Mouse (Mus musculus) lung, embryonic 16.5 days (tissue): ENCODE results near the gene Bach2. TPM values are rescaled to one million over a fixed set of nuclear protein-coding genes. Genes with fewer than 3 reads are reported as not detected.

ENCODE experiments used
- ATAC-seq: fragments of 200-750 bp; cut with Nextera tagmentation; 2 replicates; pipeline ENCODE4 v1.8.0; 2017; ENCODE audit warnings: low read depth, mild to moderate bottlenecking, moderate library complexity
- H3K27ac ChIP-seq: fragments of 300-500 bp; sonication (generic); 2 replicates; pipeline ENCODE4 v1.5.1; 2014; ENCODE audit warnings: mild to moderate bottlenecking, control low read depth, low read length
- H3K27me3 ChIP-seq: fragments of 300-500 bp; sonication (generic); 2 replicates; pipeline ENCODE4 v1.6.1; 2014; ENCODE audit warnings: low read depth, low read length, mixed read lengths; ENCODE audit not compliant: control insufficient read depth, insufficient read depth
- H3K36me3 ChIP-seq: fragments of 300-500 bp; sonication (generic); 2 replicates; pipeline ENCODE4 v1.6.1; 2014; ENCODE audit warnings: low read length; ENCODE audit not compliant: control insufficient read depth, insufficient read depth
- H3K4me1 ChIP-seq: fragments of 300-500 bp; sonication (generic); replicated peaks from 2 replicates; pipeline ENCODE4 v1.6.1; 2014; ENCODE audit warnings: low read length, mixed read lengths; ENCODE audit not compliant: control insufficient read depth, insufficient read depth
- H3K4me2 ChIP-seq: fragments of 300-500 bp; sonication (generic); 2 replicates; pipeline ENCODE4 v1.6.1; 2014; ENCODE audit warnings: low read depth, low read length, control low read depth
- H3K4me3 ChIP-seq: fragments of 300-500 bp; sonication (generic); 2 replicates; pipeline ENCODE4 v1.5.1; 2014; ENCODE audit warnings: mild to moderate bottlenecking, low read length, control low read depth
- H3K9ac ChIP-seq: fragments of 300-500 bp; sonication (generic); 2 replicates; pipeline ENCODE4 v1.6.1; 2014; ENCODE audit warnings: low read length, control low read depth
- H3K9me3 ChIP-seq: fragments of 300-500 bp; sonication (generic); 2 replicates; pipeline ENCODE4 v1.6.1; 2016; ENCODE audit warnings: low read length; ENCODE audit not compliant: control insufficient read depth
- WGBS: fragments of 180-500 bp; shearing (Covaris S2); extraction: QIAGEN DNeasy Blood & Tissue Kit; methylation state at CpG from one replicate; pipeline ENCODE4 v1.1.7; 2014; 5-methylcytosine and 5-hydroxymethylcytosine counted together
- polyA plus RNA-seq: library from polyadenylated mRNA; unstranded; fragments of >200 nt; fragmentation: Nextera tagmentation; extraction: Ambion mirVana; gene quantifications from 2 replicates; pipeline ENCODE4 v1.2.1, GENCODE M21; 2015

The Bach2 gene
- polyA plus RNA-seq, 1 experiment from 2014 or later, result 6.7 TPM

- ATAC-seq, result no peak
- H3K4me1 ChIP-seq, result peaks cover 4% of the 10 kb centered on the region; the same call in 1 of the 2 replicates
- H3K36me3 ChIP-seq, result no peaks in the 10 kb centered on the region
- H3K9ac ChIP-seq, result no peak overlapping the region
- H3K9me3 ChIP-seq, result no peaks in the 10 kb centered on the region
- no peak overlapping the region for H3K4me3 ChIP-seq
- 91% methylated on average over 2 of the region's 2 CpGs for WGBS
- no peak overlapping the region for H3K4me2 ChIP-seq
- H3K27me3 ChIP-seq, result no peaks in the 10 kb centered on the region
- no peak overlapping the region for H3K27ac ChIP-seq
These were observed 156.2 kb downstream of the Bach2 start for GRCm38 (mm10) chr4:32394850-32395249.

- H3K4me3 ChIP-seq, result no peak overlapping the region
- H3K27me3 ChIP-seq, result no peaks in the 10 kb centered on the region
- no peak overlapping the region for H3K4me2 ChIP-seq
- 73% methylated on average over 5 of the region's 5 CpGs for WGBS
- ATAC-seq, result no peak
- H3K9me3 ChIP-seq, result no peaks in the 10 kb centered on the region
- no peak overlapping the region for H3K27ac ChIP-seq
- peaks cover 25% of the 10 kb centered on the region for H3K4me1 ChIP-seq
- H3K9ac ChIP-seq, result no peak overlapping the region
- H3K36me3 ChIP-seq, result no peaks in the 10 kb centered on the region
These were observed 162.9 kb downstream of the Bach2 start for GRCm38 (mm10) chr4:32401459-32401858.

- no peak overlapping the region for H3K9ac ChIP-seq
- H3K4me1 ChIP-seq, result peaks cover 25% of the 10 kb centered on the region
- H3K4me2 ChIP-seq, result no peak overlapping the region
- H3K9me3 ChIP-seq, result no peaks in the 10 kb centered on the region
- no peaks in the 10 kb centered on the region for H3K36me3 ChIP-seq
- no peak for ATAC-seq
- WGBS, result 70% methylated on average over 5 of the region's 5 CpGs
- no peak overlapping the region for H3K4me3 ChIP-seq
- H3K27ac ChIP-seq, result no peak overlapping the region
- no peaks in the 10 kb centered on the region for H3K27me3 ChIP-seq
These were observed 164.9 kb downstream of the Bach2 start for GRCm38 (mm10) chr4:32403506-32403905.

- Histone ChIP-seq H3K4me2 (no peak overlapping the region), H3K9me3 (no peaks in the 10 kb centered on the region), H3K27ac (no peak overlapping the region), H3K27me3 (no peaks in the 10 kb centered on the region), H3K36me3 (no peaks in the 10 kb centered on the region), H3K9ac (no peak overlapping the region), H3K4me1 (peaks cover 23% of the 10 kb centered on the region), H3K4me3 (no peak overlapping the region)
- no peak for ATAC-seq
- 64% methylated on average over 17 of the region's 17 CpGs for WGBS
These were observed 166.7 kb downstream of the Bach2 start for GRCm38 (mm10) chr4:32405149-32405882.

- H3K4me1 ChIP-seq, result peaks cover 23% of the 10 kb centered on the region
- no peak for ATAC-seq
- no peaks in the 10 kb centered on the region for H3K9me3 ChIP-seq
- H3K27me3 ChIP-seq, result no peaks in the 10 kb centered on the region
- H3K9ac ChIP-seq, result no peak overlapping the region
- WGBS, result 89% methylated on average over 3 of the region's 3 CpGs
- no peak overlapping the region for H3K27ac ChIP-seq
- H3K4me2 ChIP-seq, result no peak overlapping the region
- H3K36me3 ChIP-seq, result no peaks in the 10 kb centered on the region
- no peak overlapping the region for H3K4me3 ChIP-seq
These were observed 167.4 kb downstream of the Bach2 start for GRCm38 (mm10) chr4:32405985-32406384.

GRCm38 (mm10) chr4:32408535-32408934, 169.9 kb downstream of the Bach2 start:
- Histone ChIP-seq H3K27ac (no peak overlapping the region), H3K27me3 (no peaks in the 10 kb centered on the region), H3K4me2 (no peak overlapping the region), H3K9ac (no peak overlapping the region), H3K9me3 (no peaks in the 10 kb centered on the region), H3K36me3 (no peaks in the 10 kb centered on the region), H3K4me3 (no peak overlapping the region), H3K4me1 (peaks cover 16% of the 10 kb centered on the region)
- no peak for ATAC-seq
- 91% methylated on average over 8 of the region's 8 CpGs for WGBS

GRCm38 (mm10) chr4:32409116-32409880, 170.7 kb downstream of the Bach2 start:
- Histone ChIP-seq H3K27ac (no peak overlapping the region), H3K9me3 (no peaks in the 10 kb centered on the region), H3K4me3 (no peak overlapping the region), H3K4me1 (peaks cover 12% of the 10 kb centered on the region), H3K27me3 (no peaks in the 10 kb centered on the region), H3K9ac (no peak overlapping the region), H3K4me2 (no peak overlapping the region), H3K36me3 (no peaks in the 10 kb centered on the region)
- WGBS, result 72% methylated on average over 9 of the region's 9 CpGs
- 0 out of 2 replicates have a peak, but pooled peaks have one; percentile 36 for ATAC-seq

- Histone ChIP-seq H3K27ac (no peak overlapping the region), H3K27me3 (no peaks in the 10 kb centered on the region), H3K36me3 (no peaks in the 10 kb centered on the region), H3K4me2 (no peak overlapping the region), H3K9ac (no peak overlapping the region), H3K9me3 (no peaks in the 10 kb centered on the region), H3K4me1 (0 out of 2 replicates have a peak, but pooled peaks cover 4% of the 10 kb centered on the region), H3K4me3 (no peak overlapping the region)
- ATAC-seq, result no peak
- WGBS, result 64% methylated on average over 7 of the region's 7 CpGs
These were observed 174.5 kb downstream of the Bach2 start for GRCm38 (mm10) chr4:32413063-32413462.

- 69% methylated on average over 9 of the region's 9 CpGs for WGBS
- H3K9ac ChIP-seq, result no peak overlapping the region
- H3K27ac ChIP-seq, result no peak overlapping the region
- H3K4me3 ChIP-seq, result no peak overlapping the region
- no peaks in the 10 kb centered on the region for H3K36me3 ChIP-seq
- no peak for ATAC-seq
- no peak overlapping the region for H3K4me2 ChIP-seq
- 0 out of 2 replicates have a peak, but pooled peaks cover 4% of the 10 kb centered on the region for H3K4me1 ChIP-seq
- no peaks in the 10 kb centered on the region for H3K9me3 ChIP-seq
- no peaks in the 10 kb centered on the region for H3K27me3 ChIP-seq
These were observed 174.9 kb downstream of the Bach2 start for GRCm38 (mm10) chr4:32413505-32413904.
